Mouse (Mus musculus) limb, embryonic 10.5 days (tissue): ENCODE results near the gene 2310011J03Rik. TPM values are rescaled to one million over a fixed set of nuclear protein-coding genes. Genes with fewer than 3 reads are reported as not detected.

Experiments used
- DNase-seq: peaks from one replicate; pipeline ENCODE4 v3.0.0-alpha.2; 2017; ENCODE audit warnings: low spot score
- H3K27ac ChIP-seq: fragments of 300-500 bp; sonication (generic); 2 replicates; pipeline ENCODE4 v1.5.1; 2016; ENCODE audit warnings: mild to moderate bottlenecking
- H3K27me3 ChIP-seq: fragments of 300-500 bp; sonication (generic); 2 replicates; pipeline ENCODE4 v1.6.1; 2016; ENCODE audit warnings: low read depth, mild to moderate bottlenecking; ENCODE audit not compliant: poor library complexity, severe bottlenecking
- H3K36me3 ChIP-seq: fragments of 300-500 bp; sonication (generic); 2 replicates; pipeline ENCODE4 v1.6.1; 2016; ENCODE audit warnings: mild to moderate bottlenecking, moderate library complexity
- H3K4me1 ChIP-seq: fragments of 300-500 bp; sonication (generic); 2 replicates; pipeline ENCODE4 v1.6.1; 2016
- H3K4me3 ChIP-seq: fragments of 300-500 bp; sonication (generic); 2 replicates; pipeline ENCODE4 v1.5.1; 2016; ENCODE audit warnings: mild to moderate bottlenecking, moderate library complexity
- H3K9me3 ChIP-seq: fragments of 300-500 bp; sonication (generic); replicated peaks from 2 replicates; pipeline ENCODE4 v1.6.1; 2016; ENCODE audit warnings: mild to moderate bottlenecking
- WGBS: fragments of 180-500 bp; shearing (Covaris S2); methylation state at CpG from one replicate; pipeline ENCODE4 v1.1.7; 2016; 5-methylcytosine and 5-hydroxymethylcytosine counted together
- polyA plus RNA-seq: library from polyadenylated mRNA; unstranded; fragments of >200 nt; fragmentation: Nextera tagmentation; extraction: Ambion mirVana; gene quantifications from 2 replicates; pipeline ENCODE4 v1.2.1, GENCODE M21; 2016

The 2310011J03Rik gene
- polyA plus RNA-seq, 1 experiment from 2014 or later = 58.2 TPM

DNA sequence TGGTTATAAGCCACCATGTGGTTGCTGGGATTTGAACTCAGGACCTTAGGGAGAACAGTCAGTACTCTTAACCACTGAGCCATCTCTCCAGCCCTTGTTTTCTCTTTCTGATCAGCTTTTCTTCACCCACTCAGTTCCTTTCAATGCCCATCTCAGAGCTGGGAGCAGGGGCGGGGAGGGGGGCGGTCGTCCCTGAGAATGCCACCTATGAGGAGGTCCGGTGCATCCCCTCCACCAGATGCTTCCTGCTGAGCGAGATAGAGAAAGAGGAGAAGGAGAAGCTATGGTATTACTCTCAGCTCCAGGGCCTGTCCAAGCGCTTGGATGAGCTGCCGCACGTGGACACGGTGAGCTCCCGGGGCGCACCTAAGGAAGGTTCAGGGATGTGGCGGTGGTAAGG, 15.9 kb downstream of the 2310011J03Rik start:
- Histone ChIP-seq H3K4me1 (peaks cover 19% of the 10 kb centered on the region), H3K27ac (no peak overlapping the region), H3K36me3 (peaks cover 3% of the 10 kb centered on the region; the same call in 1 of the 2 replicates), H3K4me3 (peak overlapping the region; percentile 32), H3K9me3 (no peaks in the 10 kb centered on the region), H3K27me3 (peaks cover 100% of the 10 kb centered on the region)
- 14% methylated on average over 12 of the region's 12 CpGs for WGBS
- DNase-seq = no peak

- H3K27me3 ChIP-seq = peaks cover 100% of the 10 kb centered on the region
- DNase-seq = no peak
- peak overlapping the region; percentile 0; the same call in 1 of the 2 replicates for H3K4me3 ChIP-seq
These were observed 17.9 kb downstream of the 2310011J03Rik start for GRCm38 (mm10) chr10:80302471-80302881.

DNA sequence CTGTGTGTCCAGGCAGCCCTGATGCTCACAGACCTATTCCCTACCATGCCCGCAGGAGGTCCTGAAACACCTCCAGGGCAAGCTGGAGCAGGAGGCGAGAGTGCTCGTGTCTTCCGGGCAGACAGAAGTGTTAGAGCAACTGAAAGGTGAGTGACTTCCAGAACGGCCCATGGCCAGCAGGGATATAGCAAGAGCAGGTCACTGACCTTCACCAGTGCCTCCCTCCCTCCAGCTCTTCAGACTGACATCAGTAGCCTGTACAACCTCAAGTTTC, 18.3 kb downstream of the 2310011J03Rik start:
- Histone ChIP-seq H3K4me3 (peak overlapping the region; percentile 0; the same call in 1 of the 2 replicates), H3K9me3 (no peaks in the 10 kb centered on the region), H3K4me1 (peaks cover 31% of the 10 kb centered on the region), H3K27ac (no peak overlapping the region), H3K36me3 (0 out of 2 replicates have a peak, but pooled peaks cover 3% of the 10 kb centered on the region), H3K27me3 (peaks cover 100% of the 10 kb centered on the region)
- DNase-seq = no peak
- WGBS = 50% methylated on average over 5 of the region's 5 CpGs

More at GRCm38 (mm10) chr10:80302471-80302881, 17.9 kb downstream of the 2310011J03Rik start:
- Histone ChIP-seq H3K4me1 (peaks cover 29% of the 10 kb centered on the region), H3K27ac (no peak overlapping the region), H3K36me3 (0 out of 2 replicates have a peak, but pooled peaks cover 3% of the 10 kb centered on the region), H3K9me3 (no peaks in the 10 kb centered on the region)
- WGBS = 6% methylated on average over 9 of the region's 9 CpGs

DNA sequence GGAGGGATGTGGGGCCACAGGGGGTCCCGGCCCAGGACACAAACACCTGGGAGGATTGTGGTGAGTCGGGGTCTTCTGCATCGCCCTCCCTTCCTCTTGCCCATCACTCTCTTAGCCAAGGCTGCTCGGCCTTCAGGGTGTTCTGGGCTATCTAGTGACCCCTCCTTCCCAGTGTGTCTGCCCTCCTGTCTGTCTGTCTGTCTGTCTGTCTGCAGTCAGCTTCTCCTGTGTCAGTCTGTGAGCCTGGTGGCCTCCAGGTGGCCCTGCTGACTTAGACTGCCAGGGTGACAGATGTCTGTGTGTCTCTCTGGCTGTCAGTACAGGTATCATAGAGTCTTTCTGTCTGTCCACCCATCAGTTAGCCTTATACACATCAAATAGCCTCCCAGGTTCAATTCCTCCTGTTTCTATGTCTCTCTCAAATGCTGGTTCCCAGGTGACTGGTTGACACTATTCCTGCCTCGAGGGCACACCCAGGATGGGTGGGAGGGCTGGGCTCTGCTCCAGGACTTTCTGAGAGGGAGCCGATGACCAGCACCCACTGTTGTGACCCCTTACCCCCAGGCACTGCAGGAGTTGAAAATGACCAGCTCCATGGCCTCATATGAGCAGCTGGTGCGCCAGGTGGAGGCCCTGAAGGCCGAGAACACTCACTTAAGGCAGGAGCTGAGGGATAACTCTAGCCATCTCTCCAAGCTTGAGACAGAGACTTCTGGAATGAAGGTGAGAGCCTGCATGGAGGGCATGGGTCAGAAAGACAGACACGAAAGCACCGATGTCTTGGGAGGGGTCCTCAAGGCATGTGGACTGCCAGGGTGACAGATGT, 18.9 kb downstream of the 2310011J03Rik start:
- no peak for DNase-seq
- Histone ChIP-seq H3K27me3 (peaks cover 100% of the 10 kb centered on the region), H3K4me3 (0 out of 2 replicates have a peak overlapping the region, but pooled peaks have one; percentile 3), H3K9me3 (no peaks in the 10 kb centered on the region), H3K27ac (no peak overlapping the region), H3K4me1 (peaks cover 36% of the 10 kb centered on the region), H3K36me3 (0 out of 2 replicates have a peak, but pooled peaks cover 3% of the 10 kb centered on the region)
- 73% methylated on average over 10 of the region's 10 CpGs for WGBS

DNA sequence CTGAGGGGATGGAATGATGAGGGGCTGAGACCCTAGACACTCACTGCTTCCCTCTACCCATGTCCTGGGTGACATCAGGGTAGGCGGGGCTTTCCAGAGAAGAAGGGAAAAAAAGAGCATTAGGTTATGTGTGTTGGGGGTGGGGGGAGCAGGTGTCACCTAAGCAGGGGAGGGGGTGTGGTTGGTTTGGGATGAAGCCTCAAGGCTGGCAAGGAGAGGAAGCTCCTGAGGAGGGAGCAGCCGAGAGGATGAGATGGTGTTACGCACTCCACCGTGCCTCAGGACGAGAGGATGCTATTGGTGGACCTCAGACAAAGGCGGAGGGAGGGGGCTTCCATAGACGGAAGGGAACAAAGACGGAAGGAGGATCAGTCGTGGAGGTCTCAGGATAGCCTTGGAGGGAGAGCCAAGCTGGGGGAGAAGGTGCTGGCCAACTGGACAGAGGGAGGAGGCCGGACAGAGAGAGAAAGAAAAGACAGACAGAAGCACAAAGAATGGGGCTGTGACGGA, 19.6 kb downstream of the 2310011J03Rik start:
- Histone ChIP-seq H3K36me3 (0 out of 2 replicates have a peak, but pooled peaks cover 3% of the 10 kb centered on the region), H3K27ac (no peak overlapping the region), H3K27me3 (peaks cover 96% of the 10 kb centered on the region), H3K4me3 (0 out of 2 replicates have a peak overlapping the region, but pooled peaks have one; percentile 3), H3K4me1 (peaks cover 44% of the 10 kb centered on the region), H3K9me3 (no peaks in the 10 kb centered on the region)
- 29% methylated on average over 11 of the region's 11 CpGs for WGBS
- DNase-seq = no peak

DNA sequence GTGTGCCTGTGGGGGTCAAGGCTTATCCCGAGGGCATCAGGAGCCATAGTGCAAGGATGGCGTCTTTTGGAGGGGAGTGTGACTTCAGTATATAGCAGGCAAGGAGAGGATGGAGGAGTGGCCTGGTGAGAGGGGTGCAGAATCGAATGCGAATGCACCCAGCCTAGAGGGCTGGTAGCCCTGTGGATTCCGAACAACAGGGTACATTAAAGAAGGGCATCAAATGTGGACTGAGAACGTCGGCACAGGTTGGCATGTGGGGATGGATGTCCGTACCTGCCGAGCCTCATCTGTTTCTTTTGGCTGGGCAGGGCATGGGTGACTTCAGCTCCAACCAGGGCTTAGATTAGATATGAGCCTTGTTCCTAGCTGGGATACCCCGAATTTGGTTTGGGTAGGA, 20.5 kb downstream of the 2310011J03Rik start:
- Histone ChIP-seq H3K4me3 (peak overlapping the region; percentile 56), H3K27me3 (peaks cover 87% of the 10 kb centered on the region), H3K4me1 (peaks cover 51% of the 10 kb centered on the region), H3K27ac (no peak overlapping the region), H3K36me3 (peaks cover 7% of the 10 kb centered on the region), H3K9me3 (no peaks in the 10 kb centered on the region)
- DNase-seq = no peak
- WGBS = 46% methylated on average over 10 of the region's 10 CpGs

GRCm38 (mm10) chr10:80299301-80299700, 21.0 kb downstream of the 2310011J03Rik start:
- H3K4me3 ChIP-seq = peak overlapping the region; percentile 56
- no peaks in the 10 kb centered on the region for H3K9me3 ChIP-seq
- H3K4me1 ChIP-seq = peaks cover 52% of the 10 kb centered on the region
- peaks cover 82% of the 10 kb centered on the region for H3K27me3 ChIP-seq
- no peak for DNase-seq
- WGBS = 6% methylated on average over 15 of the region's 15 CpGs
- peaks cover 12% of the 10 kb centered on the region for H3K36me3 ChIP-seq
- H3K27ac ChIP-seq = peak overlapping the region; percentile 84

DNA sequence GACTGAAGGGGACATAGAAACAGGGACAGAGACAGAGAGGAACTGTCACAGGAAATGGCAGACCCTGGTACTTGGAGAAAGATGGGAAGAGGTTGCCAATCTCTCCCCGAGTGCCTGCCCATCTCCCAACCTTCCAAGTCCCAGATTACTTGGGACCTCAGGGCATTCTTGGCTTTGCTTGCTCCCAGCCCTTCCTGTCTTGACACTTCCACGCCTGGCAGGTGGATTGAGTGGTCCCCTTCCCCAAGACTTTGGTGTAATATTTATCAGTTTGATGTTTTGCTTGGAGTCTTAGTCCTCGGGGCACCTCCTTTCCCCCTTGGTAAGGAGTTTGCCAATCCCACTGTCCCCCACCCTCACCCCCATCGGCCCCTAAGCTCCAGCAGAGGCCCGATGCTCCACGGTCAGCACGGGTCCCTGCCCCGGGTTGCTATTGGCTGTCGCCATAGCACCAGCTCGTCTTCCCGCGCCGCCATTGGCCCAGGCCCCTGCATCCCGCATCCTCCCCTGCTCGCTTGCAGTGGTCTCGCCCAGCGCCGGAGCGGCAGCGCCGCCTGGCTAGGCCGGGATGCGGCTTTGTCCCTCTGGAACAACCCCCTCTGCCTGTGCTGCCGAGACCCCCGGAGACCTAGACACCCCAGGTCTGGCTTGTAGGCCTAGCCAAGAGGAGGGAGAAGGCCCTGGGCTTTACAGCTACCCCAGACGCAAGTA, 21.6 kb downstream of the 2310011J03Rik start:
- Histone ChIP-seq H3K4me3 (peak overlapping the region; percentile 56), H3K27ac (peak overlapping the region; percentile 84), H3K9me3 (no peaks in the 10 kb centered on the region), H3K27me3 (peaks cover 76% of the 10 kb centered on the region), H3K4me1 (peaks cover 58% of the 10 kb centered on the region), H3K36me3 (peaks cover 18% of the 10 kb centered on the region)
- WGBS = 5% methylated on average over 26 of the region's 26 CpGs
- peak; percentile 89 for DNase-seq

DNA sequence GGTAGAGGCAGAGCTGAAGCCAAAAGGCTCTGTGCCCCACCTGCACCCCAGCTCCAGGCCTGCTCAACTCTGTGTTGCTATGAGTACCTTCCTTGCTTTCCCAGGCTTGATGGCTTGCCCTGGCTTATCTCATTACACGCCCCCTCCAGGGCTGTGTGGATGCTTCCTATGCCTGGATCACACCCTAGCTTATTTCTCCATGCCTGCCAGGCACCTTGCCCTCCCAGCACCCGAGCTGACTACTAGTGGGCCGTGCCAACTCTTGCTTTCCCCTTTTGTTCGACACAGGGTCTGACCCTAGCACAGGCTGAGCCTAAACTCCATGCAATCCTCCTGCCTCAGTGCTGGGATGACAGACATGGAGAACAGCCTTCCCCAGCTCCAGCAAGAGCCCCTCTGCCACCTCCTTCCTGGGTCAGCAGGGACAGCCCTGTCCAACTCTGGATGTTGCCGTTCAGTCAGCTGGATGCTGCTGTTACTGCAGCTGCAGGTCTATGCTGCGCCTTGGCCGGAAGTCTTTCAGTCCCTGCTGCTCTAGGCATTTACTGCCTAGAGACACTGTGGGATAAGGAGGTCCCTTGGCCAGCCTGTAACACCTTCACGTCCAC, 22.7 kb downstream of the 2310011J03Rik start:
- 72% methylated on average over 8 of the region's 8 CpGs for WGBS
- Histone ChIP-seq H3K4me1 (peaks cover 64% of the 10 kb centered on the region), H3K27ac (no peak overlapping the region)

DNA sequence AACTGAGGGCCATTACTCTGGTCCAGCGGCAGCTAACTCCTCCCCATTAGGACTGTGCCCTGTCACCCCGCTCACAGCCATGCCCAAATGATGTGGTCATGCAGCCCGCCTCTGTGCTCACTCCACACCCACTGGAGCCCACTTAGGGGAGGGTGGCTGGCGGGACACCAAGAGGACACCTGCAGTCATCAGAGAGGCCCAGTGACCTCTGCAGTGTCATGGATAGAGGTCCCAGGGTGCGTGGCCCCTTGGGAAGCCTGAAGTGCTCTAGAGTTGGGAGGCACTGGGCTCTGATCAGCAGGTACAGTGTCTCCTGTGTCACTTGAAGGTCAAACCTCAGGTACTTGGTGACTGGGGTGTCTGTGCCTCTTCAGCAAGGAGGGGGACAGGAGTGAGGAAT, 23.5 kb downstream of the 2310011J03Rik start:
- peaks cover 22% of the 10 kb centered on the region for H3K36me3 ChIP-seq
- no peak overlapping the region for H3K27ac ChIP-seq
- no peak for DNase-seq
- WGBS = 85% methylated on average over 5 of the region's 5 CpGs
- no peaks in the 10 kb centered on the region for H3K9me3 ChIP-seq
- H3K4me1 ChIP-seq = peaks cover 60% of the 10 kb centered on the region
- peaks cover 57% of the 10 kb centered on the region for H3K27me3 ChIP-seq
- H3K4me3 ChIP-seq = no peak overlapping the region

More for the DNA sequence above, 22.7 kb downstream of the 2310011J03Rik start:
- H3K4me3 ChIP-seq = no peak overlapping the region
- peaks cover 25% of the 10 kb centered on the region for H3K36me3 ChIP-seq
- DNase-seq = no peak
- H3K9me3 ChIP-seq = no peaks in the 10 kb centered on the region
- H3K27me3 ChIP-seq = peaks cover 65% of the 10 kb centered on the region

GRCm38 (mm10) chr10:80295618-80296425, 24.5 kb downstream of the 2310011J03Rik start, which contains the start of gene Apc2:
TSS of gene Apc2 (plus strand) at chr10:80295977.
- H3K4me3 ChIP-seq = peak within 1 kb of the TSS; percentile 50
- H3K36me3 ChIP-seq = peaks cover 22% of the 10 kb centered on the region
- peak; percentile 78 for DNase-seq
- H3K9me3 ChIP-seq = no peaks in the 10 kb centered on the region
- H3K27ac ChIP-seq = peak within 1 kb of the TSS; percentile 66; the same call in 1 of the 2 replicates
- peaks cover 47% of the 10 kb centered on the region for H3K27me3 ChIP-seq
- H3K4me1 ChIP-seq = peaks cover 58% of the 10 kb centered on the region
- 2% methylated on average over 26 of the region's 26 CpGs for WGBS
